Mouse (Mus musculus) embryonic facial prominence, embryonic 12.5 days (tissue): ENCODE data around the gene Rnf157. TPM values are rescaled to one million over a fixed set of nuclear protein-coding genes. Genes with fewer than 3 reads are reported as not detected.
"Not testable (repeated sequence)": the region's sequence is repeated elsewhere in the genome, so short reads cannot be mapped to it uniquely, and the experiment has no call there.

Experiments
- ATAC-seq: fragments of 200-750 bp; cut with Nextera tagmentation; 2 replicates; pipeline ENCODE4 v1.8.0; 2017; ENCODE audit not compliant: insufficient number of reproducible peaks, insufficient read depth, low FRiP score, low TSS enrichment
- H3K27ac ChIP-seq: fragments of 300-500 bp; sonication (generic); 2 replicates; pipeline ENCODE4 v1.5.1; 2016; ENCODE audit warnings: mild to moderate bottlenecking
- H3K27me3 ChIP-seq: fragments of 300-500 bp; sonication (generic); 2 replicates; pipeline ENCODE4 v1.6.1; 2016; ENCODE audit warnings: mild to moderate bottlenecking, moderate library complexity
- H3K36me3 ChIP-seq: fragments of 300-500 bp; sonication (generic); 2 replicates; pipeline ENCODE4 v1.6.1; 2016; ENCODE audit warnings: mild to moderate bottlenecking
- H3K4me1 ChIP-seq: fragments of 300-500 bp; sonication (generic); 2 replicates; pipeline ENCODE4 v1.6.1; 2016
- H3K4me2 ChIP-seq: fragments of 300-500 bp; sonication (generic); replicated peaks from 2 replicates; pipeline ENCODE4 v1.6.1; 2016; ENCODE audit warnings: mild to moderate bottlenecking, moderate library complexity
- H3K4me3 ChIP-seq: fragments of 300-500 bp; sonication (generic); 2 replicates; pipeline ENCODE4 v1.5.1; 2016; ENCODE audit warnings: mild to moderate bottlenecking
- H3K9ac ChIP-seq: fragments of 300-500 bp; sonication (generic); 2 replicates; pipeline ENCODE4 v1.6.1; 2016; ENCODE audit warnings: mild to moderate bottlenecking, moderate library complexity
- H3K9me3 ChIP-seq: fragments of 300-500 bp; sonication (generic); 2 replicates; pipeline ENCODE4 v1.6.1; 2016; ENCODE audit warnings: mild to moderate bottlenecking, moderate library complexity
- WGBS: fragments of 180-500 bp; shearing (Covaris S2); methylation state at CpG from one replicate; pipeline ENCODE4 v1.1.7; 2016; 5-methylcytosine and 5-hydroxymethylcytosine counted together
- polyA plus RNA-seq: library from polyadenylated mRNA; unstranded; fragments of >200 nt; fragmentation: Nextera tagmentation; extraction: Ambion mirVana; gene quantifications from 2 replicates; pipeline ENCODE4 v1.2.1, GENCODE M21; 2016

The Rnf157 gene
- polyA plus RNA-seq, 1 experiment from 2014 or later = 27.4 TPM

GRCm38 (mm10) chr11:116368116-116368515, 44.7 kb downstream of the Rnf157 start:
- H3K27me3 ChIP-seq = no peaks in the 10 kb centered on the region
- 0 out of 2 replicates have a peak, but pooled peaks cover 4% of the 10 kb centered on the region for H3K36me3 ChIP-seq
- H3K4me1 ChIP-seq = no peaks in the 10 kb centered on the region
- H3K4me3 ChIP-seq = no peak overlapping the region
- no peak overlapping the region for H3K27ac ChIP-seq
- H3K9me3 ChIP-seq = no peaks in the 10 kb centered on the region
- H3K4me2 ChIP-seq = no peak overlapping the region
- no peak overlapping the region for H3K9ac ChIP-seq
- 22% methylated on average over 9 of the region's 9 CpGs for WGBS
- ATAC-seq = no peak

GRCm38 (mm10) chr11:116366647-116367046, 46.2 kb downstream of the Rnf157 start:
- no peak for ATAC-seq
- 0 out of 2 replicates have a peak, but pooled peaks cover 4% of the 10 kb centered on the region for H3K36me3 ChIP-seq
- H3K9ac ChIP-seq = no peak overlapping the region
- H3K27me3 ChIP-seq = no peaks in the 10 kb centered on the region
- H3K27ac ChIP-seq = no peak overlapping the region
- H3K4me1 ChIP-seq = 0 out of 2 replicates have a peak, but pooled peaks cover 3% of the 10 kb centered on the region
- H3K9me3 ChIP-seq = no peaks in the 10 kb centered on the region
- H3K4me2 ChIP-seq = no peak overlapping the region
- WGBS = 87% methylated on average over 1 of the region's 1 CpGs
- no peak overlapping the region for H3K4me3 ChIP-seq

GRCm38 (mm10) chr11:116366124-116366523, 46.7 kb downstream of the Rnf157 start:
- Histone ChIP-seq H3K36me3 (0 out of 2 replicates have a peak, but pooled peaks cover 7% of the 10 kb centered on the region), H3K9ac (no peak overlapping the region), H3K9me3 (no peaks in the 10 kb centered on the region), H3K4me2 (no peak overlapping the region), H3K4me1 (0 out of 2 replicates have a peak, but pooled peaks cover 3% of the 10 kb centered on the region), H3K27me3 (no peaks in the 10 kb centered on the region), H3K4me3 (no peak overlapping the region), H3K27ac (no peak overlapping the region)
- 83% methylated on average over 2 of the region's 2 CpGs for WGBS
- no peak for ATAC-seq

- H3K4me3 ChIP-seq = no peak overlapping the region
- 54% methylated on average over 13 of the region's 13 CpGs for WGBS
Observed at GRCm38 (mm10) chr11:116365432-116365831, 47.4 kb downstream of the Rnf157 start.

GRCm38 (mm10) chr11:116362015-116362414, 50.8 kb downstream of the Rnf157 start:
- WGBS = 69% methylated on average over 11 of the region's 11 CpGs
- ATAC-seq = no peak
- Histone ChIP-seq H3K27me3 (no peaks in the 10 kb centered on the region), H3K4me2 (no peak overlapping the region), H3K9ac (no peak overlapping the region), H3K4me1 (0 out of 2 replicates have a peak, but pooled peaks cover 3% of the 10 kb centered on the region), H3K4me3 (no peak overlapping the region), H3K9me3 (no peaks in the 10 kb centered on the region), H3K36me3 (peaks cover 31% of the 10 kb centered on the region), H3K27ac (no peak overlapping the region)

More at GRCm38 (mm10) chr11:116365432-116365831, 47.4 kb downstream of the Rnf157 start:
- Histone ChIP-seq H3K36me3 (peaks cover 11% of the 10 kb centered on the region; the same call in 1 of the 2 replicates), H3K27ac (no peak overlapping the region), H3K4me1 (0 out of 2 replicates have a peak, but pooled peaks cover 3% of the 10 kb centered on the region), H3K9ac (no peak overlapping the region), H3K9me3 (no peaks in the 10 kb centered on the region), H3K4me2 (no peak overlapping the region), H3K27me3 (no peaks in the 10 kb centered on the region)
- no peak for ATAC-seq

GRCm38 (mm10) chr11:116360915-116361314, 51.9 kb downstream of the Rnf157 start:
- WGBS = 98% methylated on average over 5 of the region's 5 CpGs
- H3K4me1 ChIP-seq, H3K9ac ChIP-seq: not testable (repeated sequence)

GRCm38 (mm10) chr11:116359652-116360051, 53.2 kb downstream of the Rnf157 start:
- Histone ChIP-seq H3K9me3 (no peaks in the 10 kb centered on the region), H3K36me3 (peaks cover 45% of the 10 kb centered on the region), H3K4me2 (no peak overlapping the region), H3K27ac (no peak overlapping the region), H3K9ac (no peak overlapping the region), H3K4me3 (no peak overlapping the region), H3K27me3 (no peaks in the 10 kb centered on the region), H3K4me1 (0 out of 2 replicates have a peak, but pooled peaks cover 3% of the 10 kb centered on the region)
- ATAC-seq = no peak
- 85% methylated on average over 12 of the region's 12 CpGs for WGBS

More at GRCm38 (mm10) chr11:116360915-116361314, 51.9 kb downstream of the Rnf157 start:
- H3K9me3 ChIP-seq, H3K4me2 ChIP-seq, H3K4me3 ChIP-seq, ATAC-seq, H3K27ac ChIP-seq, H3K27me3 ChIP-seq: not testable (repeated sequence)
- peaks cover 33% of the 10 kb centered on the region for H3K36me3 ChIP-seq

- Histone ChIP-seq H3K9me3 (no peaks in the 10 kb centered on the region), H3K9ac (no peak overlapping the region), H3K4me1 (0 out of 2 replicates have a peak, but pooled peaks cover 3% of the 10 kb centered on the region), H3K4me3 (no peak overlapping the region), H3K27ac (no peak overlapping the region), H3K4me2 (no peak overlapping the region), H3K36me3 (peaks cover 51% of the 10 kb centered on the region), H3K27me3 (no peaks in the 10 kb centered on the region)
- 76% methylated on average over 15 of the region's 15 CpGs for WGBS
- no peak for ATAC-seq
Observed at GRCm38 (mm10) chr11:116358926-116359637, 53.8 kb downstream of the Rnf157 start.

- Histone ChIP-seq H3K4me2 (no peak overlapping the region), H3K9me3 (no peaks in the 10 kb centered on the region), H3K27me3 (no peaks in the 10 kb centered on the region), H3K27ac (no peak overlapping the region), H3K4me1 (no peaks in the 10 kb centered on the region), H3K4me3 (no peak overlapping the region), H3K36me3 (peaks cover 61% of the 10 kb centered on the region), H3K9ac (no peak overlapping the region)
- 29% methylated on average over 17 of the region's 17 CpGs for WGBS
- no peak for ATAC-seq
Observed at GRCm38 (mm10) chr11:116354521-116354920, 58.3 kb downstream of the Rnf157 start.

- Histone ChIP-seq H3K9ac (no peak overlapping the region), H3K4me2 (no peak overlapping the region), H3K27ac (no peak overlapping the region), H3K4me3 (no peak overlapping the region), H3K9me3 (no peaks in the 10 kb centered on the region), H3K36me3 (peaks cover 57% of the 10 kb centered on the region), H3K27me3 (no peaks in the 10 kb centered on the region), H3K4me1 (no peaks in the 10 kb centered on the region)
- no peak for ATAC-seq
- WGBS = 92% methylated on average over 8 of the region's 8 CpGs
Observed at GRCm38 (mm10) chr11:116353535-116353934, 59.3 kb downstream of the Rnf157 start.

GRCm38 (mm10) chr11:116351294-116351693, 61.5 kb downstream of the Rnf157 start:
- Histone ChIP-seq H3K9me3 (no peaks in the 10 kb centered on the region), H3K4me3 (no peak overlapping the region), H3K27me3 (no peaks in the 10 kb centered on the region), H3K4me1 (no peaks in the 10 kb centered on the region), H3K4me2 (no peak overlapping the region), H3K36me3 (peaks cover 70% of the 10 kb centered on the region), H3K9ac (no peak overlapping the region), H3K27ac (no peak overlapping the region)
- no peak for ATAC-seq
- 79% methylated on average over 5 of the region's 5 CpGs for WGBS

- H3K27me3 ChIP-seq = no peaks in the 10 kb centered on the region
- H3K36me3 ChIP-seq = peaks cover 66% of the 10 kb centered on the region
- H3K9ac ChIP-seq = no peak overlapping the region
- no peak overlapping the region for H3K27ac ChIP-seq
- no peaks in the 10 kb centered on the region for H3K9me3 ChIP-seq
- WGBS = 59% methylated on average over 5 of the region's 5 CpGs
- ATAC-seq = no peak
- H3K4me1 ChIP-seq = no peaks in the 10 kb centered on the region
- no peak overlapping the region for H3K4me2 ChIP-seq
- no peak overlapping the region for H3K4me3 ChIP-seq
Observed at GRCm38 (mm10) chr11:116347955-116348354, 64.9 kb downstream of the Rnf157 start.
